8 mouse cellular contexts compared by ENCODE assay signal in the genomic region with DNA sequence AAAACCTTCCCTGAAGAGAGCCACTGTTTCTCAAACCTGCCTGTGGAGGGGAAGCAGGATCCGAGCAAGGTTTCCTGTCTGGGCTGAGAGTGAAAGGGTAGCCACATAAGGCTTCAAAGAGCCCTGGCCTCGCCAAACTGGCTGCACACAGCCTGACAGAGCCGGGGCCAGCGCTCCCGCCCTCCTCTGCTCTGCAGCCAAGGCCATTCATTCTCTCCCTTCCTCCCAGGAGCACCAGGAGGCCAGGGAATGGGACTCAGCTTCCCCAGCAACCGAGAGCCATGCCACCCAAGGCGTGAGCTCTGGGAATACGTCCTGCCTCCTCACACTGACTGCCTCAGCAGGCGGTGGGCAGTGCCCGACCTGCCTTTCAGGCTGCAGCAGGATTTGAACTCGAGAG. TPM values are rescaled to one million over a fixed set of nuclear protein-coding genes. Genes with fewer than 3 reads are reported as not detected.
DNase-seq lines count a peak whose midpoint lies in the region; ATAC-seq and TF ChIP-seq lines count a peak whose summit lies in the region.

No protein-coding gene starts in this region.

- no peak overlapping the region for H3K4me3 ChIP-seq in lung, embryonic 15.5 days
- no peak overlapping the region for H3K4me3 ChIP-seq in lung, adult 2 months (replicated peaks; ENCODE audit: extremely low read depth, low read depth, low read length)
- H3K4me3 ChIP-seq in cortical plate, adult 2 months (ENCODE audit: insufficient read depth, low read length), result peak overlapping the region; percentile 34; the same call in 1 of the 2 replicates
- peak overlapping the region; percentile 55; the same call in 1 of the 2 replicates for H3K4me3 ChIP-seq in heart, embryonic 13.5 days

- H3K4me1 ChIP-seq in lung, embryonic 15.5 days, result peaks cover 14% of the 10 kb centered on the region
- H3K4me1 ChIP-seq in lung, adult 2 months (ENCODE audit: control insufficient read depth, insufficient read depth, low read length), result peaks cover 6% of the 10 kb centered on the region
- H3K4me1 ChIP-seq in cortical plate, adult 2 months (ENCODE audit: control insufficient read depth, insufficient read depth, low read length), result no peaks in the 10 kb centered on the region
- peaks cover 21% of the 10 kb centered on the region for H3K4me1 ChIP-seq in heart, embryonic 13.5 days

- TF ChIP-seq POLR2A in lung, adult 2 months (IDR thresholded peaks at IDR 0.05; ENCODE audit: borderline replicate concordance, extremely low read depth, low read depth, low read length), result no peak
- 0 out of 2 replicates have a peak, but pooled peaks have one; percentile 21 for TF ChIP-seq POLR2A in cortical plate, adult 2 months (IDR thresholded peaks at IDR 0.05; ENCODE audit: extremely low read depth, insufficient read depth, low read length)

- no peak for TF ChIP-seq CTCF in lung, adult 2 months (IDR thresholded peaks at IDR 0.05; ENCODE audit: insufficient read depth, low read length)
- no peak for TF ChIP-seq CTCF in cortical plate, adult 2 months (IDR thresholded peaks at IDR 0.05; ENCODE audit: extremely low read depth, insufficient read depth, low read length)

- H3K9ac ChIP-seq in lung, embryonic 15.5 days, result no peak overlapping the region
- H3K9ac ChIP-seq in heart, embryonic 13.5 days, result peak overlapping the region; percentile 77; the same call in 1 of the 2 replicates

- no peaks in the 10 kb centered on the region for H3K36me3 ChIP-seq in lung, embryonic 15.5 days
- no peaks in the 10 kb centered on the region for H3K36me3 ChIP-seq in heart, embryonic 13.5 days

- DNase-seq in lung, adult 2 months, result no peak
- DNase-seq in left cerebral cortex, postnatal 36 days (ENCODE audit: low spot score in 2 of 2), result peak; percentile 23 to 51
- DNase-seq in right cerebral cortex, postnatal 10 days (ENCODE audit: low spot score in 2 of 2), result peak; percentile 75 to 83
- DNase-seq in kidney, adult 18-20 months, result no peak
- no peak for DNase-seq in kidney, postnatal 36 days

- H3K4me2 ChIP-seq in lung, embryonic 15.5 days, result peak overlapping the region; percentile 81; the same call in 1 of the 2 replicates
- peak overlapping the region; percentile 90 for H3K4me2 ChIP-seq in heart, embryonic 13.5 days

- intact Hi-C loops in left cerebral cortex, postnatal 36 days (cut with DNase I), result loop anchor here (5.0 kb wide), 2 partner anchors 38 to 57 kb away; no protein-coding TSS in a partner anchor

- peaks cover 48% of the 10 kb centered on the region for H3K27me3 ChIP-seq in lung, embryonic 15.5 days
- H3K27me3 ChIP-seq in heart, embryonic 13.5 days (replicated peaks), result peaks cover 75% of the 10 kb centered on the region

- H3K27ac ChIP-seq in lung, embryonic 15.5 days, result no peak overlapping the region
- no peak overlapping the region for H3K27ac ChIP-seq in cortical plate, adult 2 months (ENCODE audit: insufficient read depth, low read length)
- H3K27ac ChIP-seq in heart, embryonic 13.5 days (replicated peaks), result no peak overlapping the region

- H3K9me3 ChIP-seq in lung, embryonic 15.5 days, result no peaks in the 10 kb centered on the region
- H3K9me3 ChIP-seq in heart, embryonic 13.5 days, result no peaks in the 10 kb centered on the region

- 6% methylated on average over 11 of the region's 11 CpGs for WGBS in lung, embryonic 15.5 days
- 8% methylated on average over 11 of the region's 11 CpGs for WGBS in lung, adult 2 months
- WGBS in heart, embryonic 13.5 days, result 8% methylated on average over 11 of the region's 11 CpGs

- ATAC-seq in lung, embryonic 15.5 days (ENCODE audit: borderline replicate concordance, extremely low read depth, low FRiP score, low TSS enrichment), result no peak
- ATAC-seq in heart, embryonic 13.5 days (ENCODE audit: extremely low read depth, insufficient number of reproducible peaks, low FRiP score, low TSS enrichment), result no peak

RNA-seq across cellular contexts. Expression of a gene that starts 1.5 kb away (rescaled TPM):
- polyA plus RNA-seq in lung, embryonic 15.5 days (2015; fragmentation: Nextera tagmentation; extraction: Ambion mirVana), result 0.05 and 0.24 TPM in 2 replicates
- not detected in 2 replicates for polyA plus RNA-seq in lung, adult 2 months (2012; rRNA removed)
- 16.7 and 20.8 TPM in 2 replicates for polyA plus RNA-seq in cortical plate, adult 2 months (2012; rRNA removed)
- 0.11 and 0.12 TPM in 2 replicates for polyA plus RNA-seq in heart, embryonic 13.5 days (2015; fragmentation: Nextera tagmentation; extraction: Ambion mirVana)
- 10 to 100 TPM; 14.2 to 21.9 TPM for total RNA-seq in left cerebral cortex, postnatal 36 days (2021)

RNA-seq across cellular contexts. Expression of a gene that starts 35.9 kb away (rescaled TPM):
- polyA plus RNA-seq in lung, embryonic 15.5 days (2015; fragmentation: Nextera tagmentation; extraction: Ambion mirVana), result 6.0 and 7.3 TPM in 2 replicates
- 28.2 and 55.3 TPM in 2 replicates for polyA plus RNA-seq in lung, adult 2 months (2012; rRNA removed)
- polyA plus RNA-seq in cortical plate, adult 2 months (2012; rRNA removed), result 16.0 and 16.3 TPM in 2 replicates
- 5.7 and 6.8 TPM in 2 replicates for polyA plus RNA-seq in heart, embryonic 13.5 days (2015; fragmentation: Nextera tagmentation; extraction: Ambion mirVana)
- total RNA-seq in left cerebral cortex, postnatal 36 days (2021), result 1 to 10 TPM; 6.2 to 6.6 TPM

RNA-seq across cellular contexts. Expression of a gene that starts 48.8 kb away (rescaled TPM):
- polyA plus RNA-seq in lung, embryonic 15.5 days (2015; fragmentation: Nextera tagmentation; extraction: Ambion mirVana), result not detected in 2 replicates
- polyA plus RNA-seq in lung, adult 2 months (2012; rRNA removed), result 0.12 and 0.31 TPM in 2 replicates
- not detected in 2 replicates for polyA plus RNA-seq in cortical plate, adult 2 months (2012; rRNA removed)
- polyA plus RNA-seq in heart, embryonic 13.5 days (2015; fragmentation: Nextera tagmentation; extraction: Ambion mirVana), result not detected in 2 replicates
- not detected for total RNA-seq in left cerebral cortex, postnatal 36 days (2021)

RNA-seq across cellular contexts. Expression of a gene that starts 50.1 kb away (rescaled TPM):
- polyA plus RNA-seq in lung, embryonic 15.5 days (2015; fragmentation: Nextera tagmentation; extraction: Ambion mirVana), result 45.5 and 46.9 TPM in 2 replicates
- 7.5 and 9.5 TPM in 2 replicates for polyA plus RNA-seq in lung, adult 2 months (2012; rRNA removed)
- 24.2 and 25.8 TPM in 2 replicates for polyA plus RNA-seq in cortical plate, adult 2 months (2012; rRNA removed)
- 28.3 and 31.7 TPM in 2 replicates for polyA plus RNA-seq in heart, embryonic 13.5 days (2015; fragmentation: Nextera tagmentation; extraction: Ambion mirVana)
- total RNA-seq in left cerebral cortex, postnatal 36 days (2021), result 10 to 100 TPM; 15.5 to 16.7 TPM

RNA-seq across cellular contexts. Expression of a gene that starts 58.1 kb away (rescaled TPM):
- 184 and 186 TPM in 2 replicates for polyA plus RNA-seq in lung, embryonic 15.5 days (2015; fragmentation: Nextera tagmentation; extraction: Ambion mirVana)
- 36.0 and 53.8 TPM in 2 replicates for polyA plus RNA-seq in lung, adult 2 months (2012; rRNA removed)
- 71.3 and 71.6 TPM in 2 replicates for polyA plus RNA-seq in cortical plate, adult 2 months (2012; rRNA removed)
- 137 and 155 TPM in 2 replicates for polyA plus RNA-seq in heart, embryonic 13.5 days (2015; fragmentation: Nextera tagmentation; extraction: Ambion mirVana)
- total RNA-seq in left cerebral cortex, postnatal 36 days (2021), result 10 to 100 TPM; 31.0 to 31.3 TPM

Comparison
In these comparisons a context has a peak if more than half of its experiments do, and no peak if none do; other contexts are left out.
1. H3K4me3 ChIP-seq: peak in cortical plate, adult 2 months (single experiment) and heart, embryonic 13.5 days (single experiment); none in lung, embryonic 15.5 days (single experiment) and lung, adult 2 months (single experiment).
2. DNase-seq: peak in left cerebral cortex, postnatal 36 days (2 of 2) and right cerebral cortex, postnatal 10 days (2 of 2); none in lung, adult 2 months (single experiment), kidney, adult 18-20 months (single experiment) and kidney, postnatal 36 days (0 of 2).
3. RNA of a gene that starts 1.5 kb away (polyA plus RNA-seq): 16.7 to 20.8 TPM in cortical plate, adult 2 months; 0.11 to 0.12 TPM in heart, embryonic 13.5 days, 0.05 to 0.24 TPM in lung, embryonic 15.5 days and not detected in lung, adult 2 months; every median in the first group is over 10 times any median in the second.